Mouse (Mus musculus) heart, adult 2 months (tissue): ENCODE results near the gene H2-DMb1. TPM values are rescaled to one million over a fixed set of nuclear protein-coding genes. Genes with fewer than 3 reads are reported as not detected.

Experiments used
- DNase-seq, 2 experiments: peaks; one replicate each; pipeline ENCODE4 v3.0.0; 2021
- H3K27ac ChIP-seq: fragments of 200-600 bp; 2 replicates; pipeline ENCODE4 v1.8.1; 2022
- H3K27me3 ChIP-seq: fragments of 200-500 bp; 2 replicates; pipeline ENCODE4 v1.6.1; 2012; ENCODE audit warnings: mild to moderate bottlenecking, low read length, inconsistent platforms, mixed read lengths; ENCODE audit not compliant: control insufficient read depth, insufficient read depth
- H3K36me3 ChIP-seq: fragments of 200-500 bp; 2 replicates; pipeline ENCODE4 v1.6.1; 2012; ENCODE audit warnings: low read length, inconsistent platforms; ENCODE audit not compliant: control insufficient read depth, insufficient read depth
- H3K4me1 ChIP-seq: fragments of 200-500 bp; 2 replicates; pipeline ENCODE4 v1.6.1; 2011; ENCODE audit warnings: low read length; ENCODE audit not compliant: control insufficient read depth, insufficient read depth
- H3K4me3 ChIP-seq: fragments of 200-600 bp; 2 replicates; pipeline ENCODE4 v1.8.1; 2022
- H3K79me2 ChIP-seq: fragments of 200-500 bp; replicated peaks from 2 replicates; pipeline ENCODE4 v1.6.1; 2012; ENCODE audit warnings: mild to moderate bottlenecking, inconsistent platforms, low read length, moderate library complexity, mixed read lengths; ENCODE audit not compliant: control insufficient read depth, insufficient read depth
- H3K9ac ChIP-seq: fragments of 200-500 bp; 2 replicates; pipeline ENCODE4 v1.6.1; 2012; ENCODE audit warnings: low read depth, mild to moderate bottlenecking, control low read depth, inconsistent platforms, low read length, mixed read lengths
- CTCF ChIP-seq: fragments of 200-600 bp; IDR thresholded peaks from 2 replicates; pipeline ENCODE4 v1.8.1; 2022; ENCODE audit warnings: antibody characterized with exemption, mild to moderate bottlenecking, moderate library complexity
- EP300 ChIP-seq: fragments of 200-500 bp; IDR thresholded peaks from 2 replicates; pipeline ENCODE4 v1.6.1; 2011; ENCODE audit warnings: low read depth, low read length, control low read depth; ENCODE audit not compliant: insufficient read depth
- POLR2A ChIP-seq: fragments of 200-500 bp; IDR thresholded peaks from 2 replicates; pipeline ENCODE4 v1.6.1; 2011; ENCODE audit warnings: mild to moderate bottlenecking, low read depth, low read length, control low read depth; ENCODE audit not compliant: insufficient read depth
- WGBS: fragments of 180-500 bp; shearing (Covaris S2); methylation state at CpG from one replicate; pipeline ENCODE4 v1.1.7; 2018; 5-methylcytosine and 5-hydroxymethylcytosine counted together
- intact Hi-C: fragments of 180-260 bp; cut with DNase I; formaldehyde crosslinking; loops from one replicate; pipeline ENCODE4 v1.15.1; 2025
- polyA plus RNA-seq: library from polyadenylated mRNA; depleted of rRNA; stranded (reverse); fragments of >200 nt; gene quantifications from 2 replicates; pipeline ENCODE4 v1.2.3, GENCODE M21; 2012
- total RNA-seq, 2 experiments: library from RNA; stranded (reverse); gene quantifications; 2 replicates each; pipeline ENCODE4 v1.2.3; 2021

Gene H2-DMb1
- total and polyA plus RNA-seq, 3 experiments = 1.6 to 19.1 (median 2.2) TPM

- Histone ChIP-seq H3K27me3 (no peaks in the 10 kb centered on the region), H3K4me1 (peaks cover 3% of the 10 kb centered on the region; the same call in 1 of the 2 replicates), H3K79me2 (no peaks in the 10 kb centered on the region), H3K4me3 (peak within 1 kb of the TSS; percentile 44), H3K9ac (peak within 1 kb of the TSS; percentile 67), H3K36me3 (no peaks in the 10 kb centered on the region), H3K27ac (peak within 1 kb of the TSS; percentile 78)
- TF ChIP-seq POLR2A (peak; percentile 77), CTCF (no peak), EP300 (no peak)
- DNase-seq = peak; percentile 90 to 91
- intact Hi-C loops = loop anchor here (1.0 kb wide), 1 partner anchor 10 kb away; the partner anchor contains the start of genes Psmb9 and Tap1
- WGBS = 12% methylated on average over 41 of the region's 41 CpGs
Measured at GRCm38 (mm10) chr17:34196941-34197894, 44.3 kb downstream of the H2-DMb1 start, which contains the start of gene Psmb8. Gene Psmb8 (plus strand): TSS chr17:34197721.

GRCm38 (mm10) chr17:34197904-34198520, 45.1 kb downstream of the H2-DMb1 start:
- peak; percentile 76 to 84 for DNase-seq
- Histone ChIP-seq H3K27me3 (no peaks in the 10 kb centered on the region), H3K27ac (peak overlapping the region; percentile 78), H3K79me2 (no peaks in the 10 kb centered on the region), H3K9ac (peak overlapping the region; percentile 67), H3K4me1 (peaks cover 3% of the 10 kb centered on the region; the same call in 1 of the 2 replicates), H3K4me3 (peak overlapping the region; percentile 44), H3K36me3 (no peaks in the 10 kb centered on the region)
- intact Hi-C loops = loop anchor here (1.0 kb wide), 1 partner anchor 11 kb away; the partner anchor contains the start of genes Psmb9 and Tap1
- WGBS = 2% methylated on average over 32 of the region's 32 CpGs
- peak; percentile 79 for TF ChIP-seq POLR2A
- TF ChIP-seq CTCF = no peak
- TF ChIP-seq EP300 = peak; percentile 52; the same call in 1 of the 2 replicates

GRCm38 (mm10) chr17:34198521-34198912, 45.6 kb downstream of the H2-DMb1 start:
- WGBS = 13% methylated on average over 11 of the region's 11 CpGs
- DNase-seq = no peak
- peak overlapping the region; percentile 78 for H3K27ac ChIP-seq
- intact Hi-C loops = no loop called here
- H3K4me3 ChIP-seq = peak overlapping the region; percentile 44
- TF ChIP-seq POLR2A = no peak
- TF ChIP-seq EP300 = no peak
- no peak for TF ChIP-seq CTCF
- no peaks in the 10 kb centered on the region for H3K79me2 ChIP-seq
- H3K36me3 ChIP-seq = no peaks in the 10 kb centered on the region
- no peaks in the 10 kb centered on the region for H3K27me3 ChIP-seq
- H3K4me1 ChIP-seq = peaks cover 3% of the 10 kb centered on the region; the same call in 1 of the 2 replicates
- H3K9ac ChIP-seq = peak overlapping the region; percentile 67

- H3K4me3 ChIP-seq = no peak overlapping the region; the same call in 1 of the 2 replicates
- H3K36me3 ChIP-seq = no peaks in the 10 kb centered on the region
- no peak overlapping the region for H3K9ac ChIP-seq
- H3K4me1 ChIP-seq = peaks cover 4% of the 10 kb centered on the region
- no peaks in the 10 kb centered on the region for H3K79me2 ChIP-seq
- H3K27me3 ChIP-seq = no peaks in the 10 kb centered on the region
- no peak for TF ChIP-seq POLR2A
- no peak for TF ChIP-seq EP300
- no peak for TF ChIP-seq CTCF
- H3K27ac ChIP-seq = no peak overlapping the region
- 73% methylated on average over 12 of the region's 12 CpGs for WGBS
- peak in 1 of 2 experiments; percentile 21 for DNase-seq
- intact Hi-C loops = no loop called here
Measured at GRCm38 (mm10) chr17:34199050-34199619, 46.3 kb downstream of the H2-DMb1 start.

GRCm38 (mm10) chr17:34200047-34200446, 47.2 kb downstream of the H2-DMb1 start:
- Histone ChIP-seq H3K27me3 (no peaks in the 10 kb centered on the region), H3K36me3 (no peaks in the 10 kb centered on the region), H3K79me2 (no peaks in the 10 kb centered on the region), H3K27ac (no peak overlapping the region), H3K9ac (no peak overlapping the region), H3K4me1 (peaks cover 4% of the 10 kb centered on the region), H3K4me3 (no peak overlapping the region)
- 88% methylated on average over 10 of the region's 10 CpGs for WGBS
- TF ChIP-seq EP300 (no peak), CTCF (no peak), POLR2A (no peak)
- intact Hi-C loops = no loop called here
- no peak for DNase-seq
